Mouse (Mus musculus) c-Kit-positive CD71-positive TER-119-positive erythroid progenitor cells, embryonic 14.5 days (primary cell): ENCODE measurements around the gene Sox18.

Experiments used
- DNase-seq: peaks from one replicate; pipeline ENCODE4 v3.0.0-alpha.2; 2013; ENCODE audit warnings: low spot score

Sox18 gene

GRCm38 (mm10) chr2:181646626-181647472, 24.6 kb downstream of the Sox18 start:
- DNase-seq, result no peak

- DNase-seq, result no peak
These were observed 25.8 kb downstream of the Sox18 start for GRCm38 (mm10) chr2:181645666-181646065.

GRCm38 (mm10) chr2:181644361-181644760, 27.1 kb downstream of the Sox18 start:
- DNase-seq, result peak; percentile 38

- DNase-seq, result no peak
These were observed 35.6 kb downstream of the Sox18 start for GRCm38 (mm10) chr2:181635865-181636264.

GRCm38 (mm10) chr2:181632624-181633023, 38.8 kb downstream of the Sox18 start:
- no peak for DNase-seq

- no peak for DNase-seq
These were observed 43.0 kb downstream of the Sox18 start for GRCm38 (mm10) chr2:181628471-181628870.

GRCm38 (mm10) chr2:181623401-181623800, 48.0 kb downstream of the Sox18 start:
- DNase-seq, result no peak
